Mouse (Mus musculus) liver, embryonic 11.5 days (tissue): ENCODE results near the gene Lamb3. TPM values are rescaled to one million over a fixed set of nuclear protein-coding genes. Genes with fewer than 3 reads are reported as not detected.

Experiments
- ATAC-seq: fragments of 200-750 bp; cut with Nextera tagmentation; replicated peaks from 2 replicates; pipeline ENCODE4 v1.8.0; 2017; ENCODE audit warnings: moderate number of reproducible peaks, mild to moderate bottlenecking, moderate TSS enrichment, moderate library complexity; ENCODE audit not compliant: low FRiP score
- DNase-seq: peaks from one replicate; pipeline ENCODE4 v3.0.0-alpha.2; 2017; ENCODE audit warnings: low spot score
- H3K27ac ChIP-seq: fragments of 300-500 bp; sonication (generic); 2 replicates; pipeline ENCODE4 v1.5.1; 2014; ENCODE audit warnings: mild to moderate bottlenecking, low read depth, low read length, control low read depth
- H3K27me3 ChIP-seq: fragments of 300-500 bp; sonication (generic); replicated peaks from 2 replicates; pipeline ENCODE4 v1.6.1; 2014; ENCODE audit warnings: low read length, mixed read lengths; ENCODE audit not compliant: control insufficient read depth, insufficient read depth
- H3K36me3 ChIP-seq: fragments of 300-500 bp; sonication (generic); 2 replicates; pipeline ENCODE4 v1.6.1; 2014; ENCODE audit warnings: mild to moderate bottlenecking, low read length, moderate library complexity, mixed read lengths; ENCODE audit not compliant: control insufficient read depth, insufficient read depth
- H3K4me1 ChIP-seq: fragments of 300-500 bp; sonication (generic); replicated peaks from 2 replicates; pipeline ENCODE4 v1.6.1; 2014; ENCODE audit warnings: low read length, mixed read lengths; ENCODE audit not compliant: control insufficient read depth, insufficient read depth
- H3K4me2 ChIP-seq: fragments of 300-500 bp; sonication (generic); 2 replicates; pipeline ENCODE4 v1.6.1; 2014; ENCODE audit warnings: mild to moderate bottlenecking, control low read depth, moderate library complexity
- H3K4me3 ChIP-seq: fragments of 300-500 bp; sonication (generic); 2 replicates; pipeline ENCODE4 v1.5.1; 2014; ENCODE audit warnings: low read depth, low read length, control low read depth
- H3K9ac ChIP-seq: fragments of 300-500 bp; sonication (generic); 2 replicates; pipeline ENCODE4 v1.6.1; 2014; ENCODE audit warnings: low read depth, low read length, control low read depth
- H3K9me3 ChIP-seq: fragments of 300-500 bp; sonication (generic); 2 replicates; pipeline ENCODE4 v1.6.1; 2016; ENCODE audit warnings: low read length, inconsistent platforms, mixed read lengths; ENCODE audit not compliant: control insufficient read depth
- WGBS: fragments of 180-500 bp; shearing (Covaris S2); extraction: QIAGEN DNeasy Blood & Tissue Kit; methylation state at CpG from one replicate; pipeline ENCODE4 v1.1.7; 2014; 5-methylcytosine and 5-hydroxymethylcytosine counted together
- polyA plus RNA-seq: library from polyadenylated mRNA; unstranded; fragments of >200 nt; fragmentation: Nextera tagmentation; extraction: Ambion mirVana; gene quantifications from 2 replicates; pipeline ENCODE4 v1.2.1, GENCODE M21; 2014

Gene Lamb3
- polyA plus RNA-seq, 1 experiment from 2014 or later: 0.15 TPM

GRCm38 (mm10) chr1:193230531-193230930 is 23.0 kb downstream of the Lamb3 start:
- Histone ChIP-seq H3K27ac (no peak overlapping the region), H3K36me3 (no peaks in the 10 kb centered on the region), H3K27me3 (no peaks in the 10 kb centered on the region), H3K4me2 (no peak overlapping the region), H3K9me3 (no peaks in the 10 kb centered on the region), H3K9ac (no peak overlapping the region), H3K4me3 (no peak overlapping the region), H3K4me1 (no peaks in the 10 kb centered on the region)
- 69% methylated on average over 3 of the region's 3 CpGs for WGBS
- DNase-seq: no peak
- no peak for ATAC-seq

DNA sequence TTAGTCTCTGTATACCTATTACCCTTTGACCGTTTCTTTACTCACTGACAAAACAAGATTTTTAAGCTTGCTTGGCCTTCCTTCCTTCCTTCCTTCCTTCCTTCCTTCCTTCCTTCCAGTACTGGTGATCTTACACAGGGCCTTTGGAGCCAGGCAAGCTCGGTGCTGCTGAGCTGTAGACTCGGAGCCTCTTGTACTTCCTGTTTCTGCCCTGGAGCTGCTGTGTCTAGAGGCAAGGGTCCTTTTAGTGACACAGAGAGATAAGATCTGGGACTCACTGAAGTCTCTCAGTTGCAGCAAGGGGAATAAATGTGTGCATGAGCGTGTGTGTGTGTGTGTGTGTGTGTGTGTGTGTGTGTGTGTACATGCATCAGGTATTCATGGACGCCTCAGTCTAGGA is 23.4 kb downstream of the Lamb3 start:
- no peak overlapping the region for H3K4me3 ChIP-seq
- H3K4me2 ChIP-seq: no peak overlapping the region
- ATAC-seq (0 out of 2 replicates have a peak, but pooled peaks have one; percentile 26), DNase-seq (no peak)
- no peaks in the 10 kb centered on the region for H3K27me3 ChIP-seq
- WGBS: 40% methylated on average over 5 of the region's 5 CpGs
- H3K9ac ChIP-seq: no peak overlapping the region
- H3K36me3 ChIP-seq: no peaks in the 10 kb centered on the region
- no peaks in the 10 kb centered on the region for H3K4me1 ChIP-seq
- no peaks in the 10 kb centered on the region for H3K9me3 ChIP-seq
- no peak overlapping the region for H3K27ac ChIP-seq

GRCm38 (mm10) chr1:193232732-193233131 is 25.2 kb downstream of the Lamb3 start:
- Histone ChIP-seq H3K4me1 (no peaks in the 10 kb centered on the region), H3K9ac (no peak overlapping the region), H3K27me3 (no peaks in the 10 kb centered on the region), H3K9me3 (no peaks in the 10 kb centered on the region), H3K4me3 (no peak overlapping the region), H3K4me2 (no peak overlapping the region), H3K36me3 (no peaks in the 10 kb centered on the region), H3K27ac (no peak overlapping the region)
- 80% methylated on average over 2 of the region's 2 CpGs for WGBS
- DNase-seq (no peak), ATAC-seq (no peak)

- Histone ChIP-seq H3K9ac (no peak overlapping the region), H3K27me3 (no peaks in the 10 kb centered on the region), H3K36me3 (no peaks in the 10 kb centered on the region), H3K4me2 (no peak overlapping the region), H3K27ac (no peak overlapping the region), H3K4me1 (no peaks in the 10 kb centered on the region), H3K9me3 (no peaks in the 10 kb centered on the region), H3K4me3 (no peak overlapping the region)
- WGBS: 93% methylated on average over 2 of the region's 2 CpGs
- ATAC-seq (no peak), DNase-seq (no peak)
Measured at GRCm38 (mm10) chr1:193234130-193234645, 26.7 kb downstream of the Lamb3 start.

DNA sequence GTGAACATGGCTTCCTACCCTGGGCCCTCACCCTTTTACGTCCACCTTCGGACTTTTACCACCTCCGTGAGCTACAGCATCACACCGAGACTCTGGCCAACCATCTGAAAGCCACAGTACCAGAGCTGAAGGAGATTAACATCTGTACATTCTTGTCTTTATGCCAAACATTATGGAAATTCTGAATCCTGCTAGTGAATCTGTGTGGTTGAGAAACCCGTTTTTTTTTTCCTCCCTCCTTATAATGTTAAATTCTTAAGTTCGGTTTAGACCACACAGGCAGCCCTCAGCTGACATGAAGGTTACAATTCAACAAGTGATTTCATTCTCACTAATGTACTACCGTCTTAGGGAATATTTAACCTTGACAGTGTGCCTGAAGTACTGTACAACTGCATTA is 27.4 kb downstream of the Lamb3 start:
- Histone ChIP-seq H3K9ac (no peak overlapping the region), H3K27ac (no peak overlapping the region), H3K36me3 (no peaks in the 10 kb centered on the region), H3K9me3 (no peaks in the 10 kb centered on the region), H3K4me3 (no peak overlapping the region), H3K4me1 (no peaks in the 10 kb centered on the region), H3K27me3 (no peaks in the 10 kb centered on the region), H3K4me2 (no peak overlapping the region)
- DNase-seq (no peak), ATAC-seq (no peak)
- WGBS: 87% methylated on average over 7 of the region's 7 CpGs

DNA sequence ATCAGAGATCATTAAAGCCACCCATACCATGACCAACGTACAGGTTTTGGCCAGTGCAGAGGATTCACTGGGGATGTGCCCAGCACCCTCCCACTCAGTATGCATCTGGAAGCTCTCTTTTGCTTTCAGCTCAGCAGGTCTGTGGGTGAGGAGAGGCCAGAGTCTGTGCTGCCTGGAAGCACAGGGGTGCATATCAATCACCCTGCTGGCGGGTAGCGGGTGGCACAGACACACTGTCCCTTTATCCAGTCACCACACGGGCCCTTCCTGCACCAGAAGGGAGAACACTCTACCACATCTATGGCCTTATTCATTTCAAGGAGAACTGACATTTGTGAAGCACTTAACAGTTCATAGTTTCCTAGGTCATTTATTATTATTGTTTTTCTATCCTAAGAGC is 30.9 kb downstream of the Lamb3 start:
- H3K36me3 ChIP-seq: no peaks in the 10 kb centered on the region
- H3K9ac ChIP-seq: no peak overlapping the region
- WGBS: 53% methylated on average over 4 of the region's 4 CpGs
- no peaks in the 10 kb centered on the region for H3K27me3 ChIP-seq
- ATAC-seq: no peak
- H3K4me2 ChIP-seq: no peak overlapping the region
- no peaks in the 10 kb centered on the region for H3K9me3 ChIP-seq
- DNase-seq: no peak
- H3K4me1 ChIP-seq: no peaks in the 10 kb centered on the region
- no peak overlapping the region for H3K4me3 ChIP-seq
- H3K27ac ChIP-seq: no peak overlapping the region

- Histone ChIP-seq H3K4me3 (no peak overlapping the region), H3K4me1 (no peaks in the 10 kb centered on the region), H3K4me2 (no peak overlapping the region), H3K9ac (no peak overlapping the region), H3K27me3 (no peaks in the 10 kb centered on the region), H3K36me3 (no peaks in the 10 kb centered on the region), H3K27ac (no peak overlapping the region), H3K9me3 (no peaks in the 10 kb centered on the region)
- ATAC-seq: no peak
- DNase-seq: no peak
- WGBS: 83% methylated on average over 4 of the region's 4 CpGs
Measured at GRCm38 (mm10) chr1:193241436-193241835, 33.9 kb downstream of the Lamb3 start.

DNA sequence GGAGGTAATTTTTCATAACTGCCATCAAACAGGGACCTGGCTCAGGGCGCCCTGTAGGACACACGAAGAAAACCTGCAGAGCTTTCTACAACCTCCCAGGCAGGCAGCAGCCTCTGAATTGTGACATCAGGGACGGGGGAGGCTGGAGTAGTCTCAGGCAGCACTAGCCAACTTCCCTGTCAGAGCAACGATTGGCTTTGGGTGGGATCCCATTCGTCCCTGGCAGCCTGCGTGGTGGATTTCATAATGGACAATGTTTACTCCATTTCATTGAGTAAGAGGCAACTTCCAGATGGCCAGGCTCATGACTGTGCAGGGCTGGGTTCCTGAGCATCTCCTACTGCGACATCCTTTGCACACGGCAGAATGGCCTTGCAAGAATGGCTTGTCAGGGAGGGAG is 34.7 kb downstream of the Lamb3 start:
- Histone ChIP-seq H3K9ac (no peak overlapping the region), H3K4me2 (no peak overlapping the region), H3K9me3 (no peaks in the 10 kb centered on the region), H3K27ac (no peak overlapping the region), H3K4me3 (no peak overlapping the region), H3K27me3 (no peaks in the 10 kb centered on the region), H3K36me3 (no peaks in the 10 kb centered on the region), H3K4me1 (no peaks in the 10 kb centered on the region)
- 68% methylated on average over 8 of the region's 8 CpGs for WGBS
- no peak for DNase-seq
- ATAC-seq: no peak

DNA sequence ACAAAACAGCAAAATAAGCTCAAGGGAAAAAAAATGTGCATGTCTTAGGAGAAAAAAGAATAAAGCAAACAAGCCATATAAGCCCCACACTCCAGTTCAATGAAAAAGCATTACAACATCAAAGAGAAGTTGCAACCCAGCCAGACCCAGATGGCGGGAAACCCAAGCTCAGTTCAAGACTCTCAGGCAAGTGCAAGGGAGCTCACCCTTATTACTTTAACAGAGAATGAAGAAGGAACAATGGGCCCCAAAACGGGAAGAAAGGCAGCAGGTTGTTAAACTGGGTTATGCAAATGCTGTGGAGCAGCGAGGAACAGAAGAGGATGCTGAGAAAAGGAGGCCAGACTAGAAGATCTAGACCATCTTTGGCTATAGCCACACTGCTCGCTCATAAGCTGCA is 35.4 kb downstream of the Lamb3 start:
- ATAC-seq: no peak
- H3K27me3 ChIP-seq: no peaks in the 10 kb centered on the region
- H3K4me3 ChIP-seq: no peak overlapping the region
- WGBS: 56% methylated on average over 4 of the region's 4 CpGs
- no peaks in the 10 kb centered on the region for H3K4me1 ChIP-seq
- H3K4me2 ChIP-seq: no peak overlapping the region
- no peaks in the 10 kb centered on the region for H3K9me3 ChIP-seq
- DNase-seq: no peak
- no peak overlapping the region for H3K27ac ChIP-seq
- H3K36me3 ChIP-seq: no peaks in the 10 kb centered on the region
- no peak overlapping the region for H3K9ac ChIP-seq
